Mouse (Mus musculus) midbrain, postnatal 0 days (tissue): ENCODE results near the gene Gsdma3. TPM values are rescaled to one million over a fixed set of nuclear protein-coding genes. Genes with fewer than 3 reads are reported as not detected.

Experiments
- ATAC-seq: fragments of 200-750 bp; cut with Nextera tagmentation; 2 replicates; pipeline ENCODE4 v1.8.0; 2017; ENCODE audit warnings: moderate number of reproducible peaks, mild to moderate bottlenecking, moderate TSS enrichment, moderate library complexity; ENCODE audit not compliant: low FRiP score
- DNase-seq: peaks from one replicate; pipeline ENCODE4 v3.0.0-alpha.2; 2015; ENCODE audit warnings: low spot score
- H3K27ac ChIP-seq: fragments of 300-500 bp; sonication (generic); 2 replicates; pipeline ENCODE4 v1.5.1; 2014; ENCODE audit warnings: low read depth, mild to moderate bottlenecking, low read length, mixed read lengths
- H3K27me3 ChIP-seq: fragments of 300-500 bp; sonication (generic); 2 replicates; pipeline ENCODE4 v1.6.1; 2014; ENCODE audit warnings: low read length, control low read depth, mixed read lengths; ENCODE audit not compliant: insufficient read depth
- H3K36me3 ChIP-seq: fragments of 300-500 bp; sonication (generic); 2 replicates; pipeline ENCODE4 v1.6.1; 2014; ENCODE audit warnings: low read length, control low read depth, mixed read lengths; ENCODE audit not compliant: insufficient read depth
- H3K4me1 ChIP-seq: fragments of 300-500 bp; sonication (generic); 2 replicates; pipeline ENCODE4 v1.6.1; 2014; ENCODE audit warnings: mild to moderate bottlenecking, control low read depth, antibody characterized with exemption, low read length, mixed read lengths; ENCODE audit not compliant: insufficient read depth
- H3K4me2 ChIP-seq: fragments of 300-500 bp; sonication (generic); 2 replicates; pipeline ENCODE4 v1.6.1; 2014; ENCODE audit warnings: low read depth, mild to moderate bottlenecking, low read length, mixed read lengths; ENCODE audit not compliant: poor library complexity, severe bottlenecking
- H3K4me3 ChIP-seq: fragments of 300-500 bp; sonication (generic); 2 replicates; pipeline ENCODE4 v1.5.1; 2014; ENCODE audit warnings: low read depth, mild to moderate bottlenecking, low read length, moderate library complexity
- H3K9ac ChIP-seq: fragments of 300-500 bp; sonication (generic); replicated peaks from 2 replicates; pipeline ENCODE4 v1.6.1; 2014; ENCODE audit warnings: mild to moderate bottlenecking, low read length, moderate library complexity, mixed read lengths; ENCODE audit not compliant: poor library complexity, severe bottlenecking
- H3K9me3 ChIP-seq: fragments of 300-500 bp; sonication (generic); 2 replicates; pipeline ENCODE4 v1.6.1; 2016; ENCODE audit warnings: low read length, control low read depth
- CTCF ChIP-seq: IDR thresholded peaks from 2 replicates; pipeline ENCODE4 v1.5.1; 2016; ENCODE audit warnings: antibody characterized with exemption, mild to moderate bottlenecking
- WGBS: fragments of 180-500 bp; shearing (Covaris S2); extraction: QIAGEN DNeasy Blood & Tissue Kit; methylation state at CpG from one replicate; pipeline ENCODE4 v1.1.7; 2014; 5-methylcytosine and 5-hydroxymethylcytosine counted together
- polyA plus RNA-seq: library from polyadenylated mRNA; unstranded; fragments of >200 nt; fragmentation: Nextera tagmentation; extraction: Ambion mirVana; gene quantifications from 2 replicates; pipeline ENCODE4 v1.2.1, GENCODE M21; 2015
- total RNA-seq: library from RNA; depleted of rRNA; stranded (reverse); fragments of >200 nt; gene quantifications from 2 replicates; pipeline ENCODE4 v1.2.3, GENCODE M21; 2014; rRNA removed

Gsdma3 gene
- total and polyA plus RNA-seq, 2 experiments from 2014 or later = not detected

- Histone ChIP-seq H3K4me2 (no peak overlapping the region), H3K27me3 (no peaks in the 10 kb centered on the region), H3K4me1 (0 out of 2 replicates have a peak, but pooled peaks cover 5% of the 10 kb centered on the region), H3K27ac (no peak overlapping the region), H3K4me3 (no peak overlapping the region), H3K9me3 (no peaks in the 10 kb centered on the region), H3K9ac (no peak overlapping the region), H3K36me3 (peaks cover 6% of the 10 kb centered on the region)
- no peak for TF ChIP-seq CTCF
- ATAC-seq = no peak
- 79% methylated on average over 4 of the region's 4 CpGs for WGBS
- no peak for DNase-seq
These were observed 55.0 kb downstream of the Gsdma3 start for GRCm38 (mm10) chr11:98681186-98681585.

- H3K4me3 ChIP-seq = peak within 1 kb of the TSS; percentile 99
- WGBS = 4% methylated on average over 45 of the region's 45 CpGs
- ATAC-seq (peak; percentile 95), DNase-seq (peak; percentile 99)
- no peaks in the 10 kb centered on the region for H3K9me3 ChIP-seq
- peak within 1 kb of the TSS; percentile 99 for H3K9ac ChIP-seq
- H3K27ac ChIP-seq = peak within 1 kb of the TSS; percentile 80
- peak; percentile 74 for TF ChIP-seq CTCF
- H3K27me3 ChIP-seq = no peaks in the 10 kb centered on the region
- H3K4me2 ChIP-seq = peak within 1 kb of the TSS; percentile 84
- 0 out of 2 replicates have a peak, but pooled peaks cover 5% of the 10 kb centered on the region for H3K4me1 ChIP-seq
- H3K36me3 ChIP-seq = peaks cover 11% of the 10 kb centered on the region
These were observed 55.9 kb downstream of the Gsdma3 start, which contains the start of gene Psmd3 for GRCm38 (mm10) chr11:98681786-98682745. Psmd3 (plus strand) TSS chr11:98682554.

- peak overlapping the region; percentile 84 for H3K4me2 ChIP-seq
- no peak for TF ChIP-seq CTCF
- no peaks in the 10 kb centered on the region for H3K27me3 ChIP-seq
- peak overlapping the region; percentile 99 for H3K4me3 ChIP-seq
- 0% methylated on average over 23 of the region's 23 CpGs for WGBS
- ATAC-seq (peak; percentile 12; the same call in 1 of the 2 replicates), DNase-seq (no peak)
- H3K4me1 ChIP-seq = 0 out of 2 replicates have a peak, but pooled peaks cover 5% of the 10 kb centered on the region
- H3K9ac ChIP-seq = peak overlapping the region; percentile 99
- H3K36me3 ChIP-seq = peaks cover 18% of the 10 kb centered on the region
- no peaks in the 10 kb centered on the region for H3K9me3 ChIP-seq
- peak overlapping the region; percentile 80 for H3K27ac ChIP-seq
These were observed 56.7 kb downstream of the Gsdma3 start for GRCm38 (mm10) chr11:98682811-98683210.

DNA sequence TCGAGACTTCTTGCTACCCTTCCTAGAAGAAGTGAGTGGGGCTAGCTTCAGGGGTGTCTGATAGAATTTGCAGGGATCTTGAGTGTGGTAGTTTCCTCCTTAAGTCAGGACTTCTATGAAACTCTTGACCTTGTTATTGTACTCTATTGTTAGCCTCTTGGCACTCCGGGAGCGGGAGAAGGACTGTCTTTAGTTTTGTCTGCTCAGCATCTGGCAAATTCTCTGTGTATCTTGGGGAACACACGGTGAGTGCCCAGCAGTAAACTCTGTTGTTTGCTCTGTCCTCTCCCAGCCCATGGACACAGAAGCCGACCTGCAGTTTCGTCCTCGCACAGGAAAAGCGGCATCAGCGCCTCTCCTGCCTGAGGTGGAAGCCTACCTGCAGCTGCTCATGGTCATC lies 59.5 kb downstream of the Gsdma3 start:
- H3K9me3 ChIP-seq = no peaks in the 10 kb centered on the region
- H3K4me2 ChIP-seq = no peak overlapping the region
- H3K4me3 ChIP-seq = no peak overlapping the region
- H3K27me3 ChIP-seq = no peaks in the 10 kb centered on the region
- WGBS = 87% methylated on average over 9 of the region's 9 CpGs
- ATAC-seq (no peak), DNase-seq (no peak)
- 0 out of 2 replicates have a peak, but pooled peaks cover 5% of the 10 kb centered on the region for H3K4me1 ChIP-seq
- peaks cover 36% of the 10 kb centered on the region for H3K36me3 ChIP-seq
- no peak for TF ChIP-seq CTCF
- H3K27ac ChIP-seq = no peak overlapping the region
- no peak overlapping the region for H3K9ac ChIP-seq

GRCm38 (mm10) chr11:98686976-98687375 lies 60.8 kb downstream of the Gsdma3 start:
- Histone ChIP-seq H3K4me3 (no peak overlapping the region), H3K27me3 (no peaks in the 10 kb centered on the region), H3K4me2 (no peak overlapping the region), H3K4me1 (0 out of 2 replicates have a peak, but pooled peaks cover 5% of the 10 kb centered on the region), H3K9me3 (no peaks in the 10 kb centered on the region), H3K27ac (no peak overlapping the region), H3K36me3 (peaks cover 50% of the 10 kb centered on the region), H3K9ac (no peak overlapping the region)
- TF ChIP-seq CTCF = no peak
- WGBS = 88% methylated on average over 4 of the region's 4 CpGs
- ATAC-seq = no peak
- no peak for DNase-seq

Other genes starting within 250 kb of the Gsdma3 start
- gene Tcap, start 242.5 kb upstream of the Gsdma3 start, total RNA-seq = not detected in 2 replicates
- not detected in 2 replicates for gene Tcap, start 242.5 kb upstream of the Gsdma3 start, polyA plus RNA-seq
- 1.1 and 4.3 TPM in 2 replicates for gene Pnmt, start 239.9 kb upstream of the Gsdma3 start, total RNA-seq
- 3.4 and 3.9 TPM in 2 replicates for gene Pnmt, start 239.9 kb upstream of the Gsdma3 start, polyA plus RNA-seq
- gene Pgap3, start 225.9 kb upstream of the Gsdma3 start, total RNA-seq = 10.1 and 10.9 TPM in 2 replicates
- 7.0 and 7.7 TPM in 2 replicates for gene Pgap3, start 225.9 kb upstream of the Gsdma3 start, polyA plus RNA-seq
- 8.1 and 9.4 TPM in 2 replicates for gene Erbb2, start 213.9 kb upstream of the Gsdma3 start, total RNA-seq
- gene Erbb2, start 213.9 kb upstream of the Gsdma3 start, polyA plus RNA-seq = 3.9 and 4.5 TPM in 2 replicates
- 68.3 and 79.2 TPM in 2 replicates for gene Mien1, start 187.4 kb upstream of the Gsdma3 start, total RNA-seq
- gene Mien1, start 187.4 kb upstream of the Gsdma3 start, polyA plus RNA-seq = 243 and 246 TPM in 2 replicates
- gene Grb7, start 180.0 kb upstream of the Gsdma3 start, total RNA-seq = 0.71 and 0.82 TPM in 2 replicates
- gene Grb7, start 180.0 kb upstream of the Gsdma3 start, polyA plus RNA-seq = 1.00 and 1.3 TPM in 2 replicates
- gene Ikzf3, start 80.3 kb upstream of the Gsdma3 start, total RNA-seq = 0.05 TPM in 1 of 2 replicates, not detected in the other
- 0.16 TPM in 1 of 2 replicates, not detected in the other for gene Ikzf3, start 80.3 kb upstream of the Gsdma3 start, polyA plus RNA-seq
- gene Zpbp2, start 75.3 kb upstream of the Gsdma3 start, total RNA-seq = 0.24 TPM in 1 of 2 replicates, not detected in the other
- 0.36 and 0.39 TPM in 2 replicates for gene Zpbp2, start 75.3 kb upstream of the Gsdma3 start, polyA plus RNA-seq
- 104 and 115 TPM in 2 replicates for gene Ormdl3, start 39.0 kb upstream of the Gsdma3 start, total RNA-seq
- gene Ormdl3, start 39.0 kb upstream of the Gsdma3 start, polyA plus RNA-seq = 108 and 111 TPM in 2 replicates
- gene Lrrc3c, start 28.1 kb upstream of the Gsdma3 start, total RNA-seq = not detected in 2 replicates
- gene Lrrc3c, start 28.1 kb upstream of the Gsdma3 start, polyA plus RNA-seq = not detected in 2 replicates
- not detected in 2 replicates for gene Gm12355, start 699 bp upstream of the Gsdma3 start, total RNA-seq
- 0.28 and 0.44 TPM in 2 replicates for gene Gm12355, start 699 bp upstream of the Gsdma3 start, polyA plus RNA-seq
- not detected in 2 replicates for gene Gsdma2, start 20.4 kb downstream of the Gsdma3 start, total RNA-seq
- gene Gsdma2, start 20.4 kb downstream of the Gsdma3 start, polyA plus RNA-seq = 0.12 and 0.15 TPM in 2 replicates
- 0.05 TPM in 1 of 2 replicates, not detected in the other for gene Gsdma, start 38.0 kb downstream of the Gsdma3 start, total RNA-seq
- 0.11 TPM in 1 of 2 replicates, not detected in the other for gene Gsdma, start 38.0 kb downstream of the Gsdma3 start, polyA plus RNA-seq
- 114 and 129 TPM in 2 replicates for gene Psmd3, start 56.2 kb downstream of the Gsdma3 start, total RNA-seq
- 182 and 183 TPM in 2 replicates for gene Psmd3, start 56.2 kb downstream of the Gsdma3 start, polyA plus RNA-seq
- gene Csf3, start 74.9 kb downstream of the Gsdma3 start, total RNA-seq = not detected in 2 replicates
- not detected in 2 replicates for gene Csf3, start 74.9 kb downstream of the Gsdma3 start, polyA plus RNA-seq
- gene Med24, start 103.1 kb downstream of the Gsdma3 start, total RNA-seq = 66.6 and 81.2 TPM in 2 replicates
- 52.2 and 59.8 TPM in 2 replicates for gene Med24, start 103.1 kb downstream of the Gsdma3 start, polyA plus RNA-seq
- gene Thra, start 114.3 kb downstream of the Gsdma3 start, total RNA-seq = 774 and 843 TPM in 2 replicates
- gene Thra, start 114.3 kb downstream of the Gsdma3 start, polyA plus RNA-seq = 165 and 182 TPM in 2 replicates
- gene Nr1d1, start 149.0 kb downstream of the Gsdma3 start, total RNA-seq = 7.1 and 11.0 TPM in 2 replicates
- 12.3 and 14.3 TPM in 2 replicates for gene Nr1d1, start 149.0 kb downstream of the Gsdma3 start, polyA plus RNA-seq
- 88.3 and 107 TPM in 2 replicates for gene Msl1, start 169.2 kb downstream of the Gsdma3 start, total RNA-seq
- 22.3 and 25.8 TPM in 2 replicates for gene Msl1, start 169.2 kb downstream of the Gsdma3 start, polyA plus RNA-seq
- gene Casc3, start 178.5 kb downstream of the Gsdma3 start, total RNA-seq = 29.4 and 32.2 TPM in 2 replicates
- gene Casc3, start 178.5 kb downstream of the Gsdma3 start, polyA plus RNA-seq = 34.0 and 39.7 TPM in 2 replicates
- 39.0 and 40.8 TPM in 2 replicates for gene Rapgefl1, start 210.4 kb downstream of the Gsdma3 start, total RNA-seq
- 10.9 and 11.4 TPM in 2 replicates for gene Rapgefl1, start 210.4 kb downstream of the Gsdma3 start, polyA plus RNA-seq
- 9.2 and 9.8 TPM in 2 replicates for gene Wipf2, start 237.3 kb downstream of the Gsdma3 start, total RNA-seq
- gene Wipf2, start 237.3 kb downstream of the Gsdma3 start, polyA plus RNA-seq = 3.0 and 3.8 TPM in 2 replicates